Mouse (Mus musculus): ENCODE data around the gene Gal3st2c. TPM values are rescaled to one million over a fixed set of nuclear protein-coding genes. Genes with fewer than 3 reads are reported as not detected.
"Not testable (repeated sequence)": the region's sequence is repeated elsewhere in the genome, so short reads cannot be mapped to it uniquely, and the experiment has no call there.

Gene Gal3st2c
- polyA plus RNA-seq, 1 experiment from 2014 or later, result not detected

DNA sequence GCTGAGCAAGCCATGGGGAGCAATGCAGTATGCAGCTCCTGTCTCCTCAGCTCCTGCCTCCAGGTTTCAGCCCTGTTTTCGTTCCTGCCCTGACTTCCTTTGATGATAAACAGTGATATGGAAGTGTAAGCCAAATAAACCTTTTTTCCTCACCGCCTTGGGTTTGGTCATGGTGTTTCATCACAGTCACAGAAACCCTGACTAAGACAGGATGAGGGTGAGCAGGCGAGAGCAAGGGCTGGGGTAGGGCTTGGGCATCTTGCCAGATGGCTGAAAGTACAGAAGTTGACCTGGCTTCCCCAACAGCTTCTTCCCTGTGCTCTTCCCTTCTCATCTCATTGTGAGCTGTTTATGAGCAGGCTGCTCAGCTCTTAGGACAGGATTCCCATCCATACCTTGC is 65.7 kb downstream of the Gal3st2c start:
- H3K27me3 ChIP-seq (replicated peaks; ENCODE audit: control insufficient read depth, insufficient read depth, low read length), result no peaks in the 10 kb centered on the region
- H3K4me1 ChIP-seq (ENCODE audit: control insufficient read depth, insufficient read depth, low read length), result no peaks in the 10 kb centered on the region
- H3K36me3 ChIP-seq (ENCODE audit: control insufficient read depth, insufficient read depth, low read length), result no peaks in the 10 kb centered on the region
- no peak overlapping the region for H3K9ac ChIP-seq (ENCODE audit: low read depth, low read length)
- H3K27ac ChIP-seq (ENCODE audit: low read length), result no peak overlapping the region
- 37% methylated on average over 3 of the region's 3 CpGs for WGBS
- H3K4me2 ChIP-seq (ENCODE audit: low read depth, low read length), result no peak overlapping the region
- no peak overlapping the region for H3K4me3 ChIP-seq (ENCODE audit: low read length)
- H3K9me3 ChIP-seq (ENCODE audit: control insufficient read depth, low read length), result no peaks in the 10 kb centered on the region
- no peak for ATAC-seq

DNA sequence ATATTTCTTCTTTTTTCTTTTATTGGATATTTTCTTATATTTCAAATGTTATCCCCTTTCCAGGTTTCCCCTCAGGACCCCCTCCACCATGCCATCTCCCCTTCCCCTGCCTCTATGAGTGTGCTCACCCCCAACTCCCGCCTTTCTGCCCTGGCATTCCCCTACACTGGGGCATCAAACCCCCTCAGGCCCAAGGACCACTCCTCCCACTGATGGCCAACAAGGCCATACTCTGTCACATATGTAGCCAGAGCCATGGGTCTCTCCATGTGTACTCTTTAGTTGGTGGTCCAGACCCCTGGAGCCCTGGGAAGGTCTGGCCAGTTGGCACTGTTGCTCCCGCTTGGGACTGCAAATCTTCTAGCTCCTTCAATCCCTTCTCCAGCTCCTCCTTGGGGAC is 67.1 kb downstream of the Gal3st2c start:
- no peaks in the 10 kb centered on the region for H3K9me3 ChIP-seq (ENCODE audit: control insufficient read depth, low read length)
- H3K36me3 ChIP-seq (ENCODE audit: control insufficient read depth, insufficient read depth, low read length), result no peaks in the 10 kb centered on the region
- H3K27me3 ChIP-seq (replicated peaks; ENCODE audit: control insufficient read depth, insufficient read depth, low read length), result no peaks in the 10 kb centered on the region
- H3K4me1 ChIP-seq (ENCODE audit: control insufficient read depth, insufficient read depth, low read length), result no peaks in the 10 kb centered on the region
- H3K4me2 ChIP-seq (ENCODE audit: low read depth, low read length), result no peak overlapping the region
- H3K4me3 ChIP-seq (ENCODE audit: low read length), result no peak overlapping the region
- H3K27ac ChIP-seq (ENCODE audit: low read length), result no peak overlapping the region
- WGBS, result 92% methylated on average over 2 of the region's 2 CpGs
- no peak for ATAC-seq
- no peak overlapping the region for H3K9ac ChIP-seq (ENCODE audit: low read depth, low read length)

- H3K36me3 ChIP-seq (ENCODE audit: control insufficient read depth, insufficient read depth, low read length); H3K4me2 ChIP-seq (ENCODE audit: low read depth, low read length); H3K4me3 ChIP-seq (ENCODE audit: low read length); H3K9ac ChIP-seq (ENCODE audit: low read depth, low read length); ATAC-seq; H3K27ac ChIP-seq (ENCODE audit: low read length); H3K4me1 ChIP-seq (ENCODE audit: control insufficient read depth, insufficient read depth, low read length); H3K27me3 ChIP-seq (replicated peaks; ENCODE audit: control insufficient read depth, insufficient read depth, low read length); H3K9me3 ChIP-seq (ENCODE audit: control insufficient read depth, low read length): not testable (repeated sequence)
- WGBS, result 87% methylated on average over 1 of the region's 1 CpGs
Measured at GRCm38 (mm10) chr1:94058281-94058680, 68.0 kb downstream of the Gal3st2c start.

Other genes with a start within 250 kb of the Gal3st2c start
- gene Atg4b, start 239.0 kb upstream of the Gal3st2c start, polyA plus RNA-seq (2015; fragmentation: Nextera tagmentation; extraction: Ambion mirVana), result 64.9 and 69.1 TPM in 2 replicates
- 85.9 and 88.1 TPM in 2 replicates for gene Thap4, start 235.6 kb upstream of the Gal3st2c start, polyA plus RNA-seq (2015; fragmentation: Nextera tagmentation; extraction: Ambion mirVana)
- 176 and 191 TPM in 2 replicates for gene Dtymk, start 188.6 kb upstream of the Gal3st2c start, polyA plus RNA-seq (2015; fragmentation: Nextera tagmentation; extraction: Ambion mirVana)
- gene Ing5, start 186.5 kb upstream of the Gal3st2c start, polyA plus RNA-seq (2015; fragmentation: Nextera tagmentation; extraction: Ambion mirVana), result 15.9 TPM in 2 replicates
- 15.8 and 16.9 TPM in 2 replicates for gene D2hgdh, start 165.6 kb upstream of the Gal3st2c start, polyA plus RNA-seq (2015; fragmentation: Nextera tagmentation; extraction: Ambion mirVana)
- 0.12 and 0.13 TPM in 2 replicates for gene Gal3st2, start 129.2 kb upstream of the Gal3st2c start, polyA plus RNA-seq (2015; fragmentation: Nextera tagmentation; extraction: Ambion mirVana)
- 0.06 and 0.27 TPM in 2 replicates for gene Gal3st2b, start 72.2 kb upstream of the Gal3st2c start, polyA plus RNA-seq (2015; fragmentation: Nextera tagmentation; extraction: Ambion mirVana)
- gene Neu4, start 29.9 kb downstream of the Gal3st2c start, polyA plus RNA-seq (2015; fragmentation: Nextera tagmentation; extraction: Ambion mirVana), result not detected in 2 replicates
- gene Pdcd1, start 62.0 kb downstream of the Gal3st2c start, polyA plus RNA-seq (2015; fragmentation: Nextera tagmentation; extraction: Ambion mirVana), result 0.51 and 0.72 TPM in 2 replicates